Mouse (Mus musculus): ENCODE results near the gene Nfkb2.

Nfkb2 gene

DNA sequence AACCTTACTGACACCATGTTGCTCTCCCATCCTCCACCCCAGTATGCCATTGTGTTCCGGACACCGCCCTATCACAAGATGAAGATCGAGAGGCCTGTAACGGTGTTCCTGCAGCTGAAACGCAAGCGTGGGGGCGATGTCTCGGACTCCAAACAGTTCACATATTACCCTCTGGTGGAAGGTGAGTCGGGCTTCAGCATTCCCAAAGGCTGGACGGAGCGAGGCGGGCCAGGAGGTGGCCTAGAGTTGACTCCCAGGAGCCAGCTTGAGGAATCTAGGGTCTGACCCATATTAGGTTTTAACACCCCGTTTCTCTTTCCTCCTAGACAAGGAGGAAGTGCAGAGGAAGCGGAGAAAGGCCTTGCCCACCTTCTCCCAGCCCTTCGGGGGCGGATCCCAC, 4.2 kb downstream of the Nfkb2 start:
- in situ Hi-C loops (cut with MboI; ENCODE audit: low sequenced_read_pairs) = no loop called here

GRCm38 (mm10) chr19:46308706-46309435, 4.8 kb downstream of the Nfkb2 start:
- in situ Hi-C loops (cut with MboI; ENCODE audit: low sequenced_read_pairs) = no loop called here

- in situ Hi-C loops (cut with MboI; ENCODE audit: low sequenced_read_pairs) = no loop called here
Measured at GRCm38 (mm10) chr19:46309651-46310305, 5.7 kb downstream of the Nfkb2 start.

- in situ Hi-C loops (cut with MboI; ENCODE audit: low sequenced_read_pairs) = no loop called here
Measured at GRCm38 (mm10) chr19:46310312-46310865, 6.3 kb downstream of the Nfkb2 start.

DNA sequence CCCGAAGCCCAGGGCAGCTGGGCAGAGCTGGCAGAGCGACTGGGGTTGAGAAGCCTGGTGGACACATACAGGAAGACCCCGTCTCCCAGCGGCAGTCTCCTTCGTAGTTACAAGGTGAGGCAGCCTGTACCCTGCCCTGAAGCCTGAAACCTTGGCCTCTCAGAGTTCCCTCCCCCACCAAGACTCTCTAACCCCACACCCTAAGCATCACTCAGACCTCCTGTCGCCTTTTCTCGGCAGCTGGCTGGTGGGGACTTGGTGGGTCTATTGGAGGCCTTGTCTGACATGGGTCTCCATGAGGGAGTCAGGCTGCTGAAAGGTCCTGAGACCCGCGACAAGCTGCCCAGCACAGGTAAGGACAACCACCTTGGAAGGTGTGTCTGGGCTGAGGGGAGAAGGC, 7.2 kb downstream of the Nfkb2 start:
- in situ Hi-C loops (cut with MboI; ENCODE audit: low sequenced_read_pairs) = no loop called here

DNA sequence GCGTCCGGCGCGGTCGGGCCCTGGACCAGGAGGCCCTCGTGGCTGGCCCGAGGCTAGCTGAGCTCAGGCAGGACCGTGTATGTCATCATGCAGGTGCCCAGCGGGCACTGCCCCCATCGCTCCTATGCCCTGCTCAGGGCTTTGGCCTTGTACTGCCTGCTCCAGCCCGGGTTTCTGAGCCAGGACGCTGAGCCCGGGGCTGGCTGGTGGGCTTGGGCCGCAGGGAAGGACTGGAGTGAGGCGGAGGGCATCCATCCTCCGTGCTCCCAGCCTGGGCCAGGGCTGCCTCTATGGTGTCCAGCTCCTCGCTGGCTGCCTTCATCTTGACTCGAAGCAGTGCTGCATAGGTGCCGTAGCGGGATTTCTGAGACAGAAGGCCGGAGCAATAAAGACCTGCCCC, 8.4 kb downstream of the Nfkb2 start:
- in situ Hi-C loops (cut with MboI; ENCODE audit: low sequenced_read_pairs) = no loop called here

DNA sequence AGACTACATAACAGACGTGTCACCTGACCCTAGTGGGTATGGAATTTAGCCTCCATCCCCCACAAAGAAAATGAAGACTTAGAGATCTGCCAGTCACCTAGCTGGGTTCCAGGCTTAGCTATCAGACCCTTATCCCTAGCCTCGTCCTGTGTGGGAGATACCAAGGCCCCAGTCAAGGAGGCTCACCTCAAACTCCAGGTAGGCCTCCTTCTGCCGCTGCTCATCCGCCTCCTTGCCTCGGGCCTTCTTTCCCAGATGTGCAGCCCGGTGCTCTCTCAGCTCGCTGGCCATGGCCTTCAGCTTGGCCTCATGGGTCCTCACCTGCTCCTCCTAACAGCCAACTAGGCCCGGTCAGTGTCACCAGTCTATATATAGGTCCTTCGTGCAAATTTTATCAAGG, 9.0 kb downstream of the Nfkb2 start:
- in situ Hi-C loops (cut with MboI; ENCODE audit: low sequenced_read_pairs) = no loop called here

DNA sequence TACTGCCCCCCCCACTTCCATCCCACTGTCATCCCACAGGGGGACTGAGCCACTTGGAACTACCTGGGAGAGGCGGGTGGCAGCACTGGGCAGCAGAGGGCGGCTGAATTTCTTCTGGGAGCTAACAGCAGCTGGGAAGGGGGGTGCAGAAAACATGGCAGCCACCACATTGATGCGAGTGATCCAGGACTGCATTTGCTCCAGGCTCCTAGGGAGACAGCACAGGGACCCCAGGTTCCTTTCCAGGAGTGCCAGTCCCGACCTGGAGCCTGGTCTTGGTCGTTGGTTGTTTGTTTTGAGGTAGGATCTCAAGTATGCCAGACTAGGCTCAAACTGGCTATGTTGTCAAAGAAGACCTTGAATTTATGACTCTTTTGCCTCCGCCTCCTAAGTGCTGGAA, 9.5 kb downstream of the Nfkb2 start:
- in situ Hi-C loops (cut with MboI; ENCODE audit: low sequenced_read_pairs) = no loop called here

DNA sequence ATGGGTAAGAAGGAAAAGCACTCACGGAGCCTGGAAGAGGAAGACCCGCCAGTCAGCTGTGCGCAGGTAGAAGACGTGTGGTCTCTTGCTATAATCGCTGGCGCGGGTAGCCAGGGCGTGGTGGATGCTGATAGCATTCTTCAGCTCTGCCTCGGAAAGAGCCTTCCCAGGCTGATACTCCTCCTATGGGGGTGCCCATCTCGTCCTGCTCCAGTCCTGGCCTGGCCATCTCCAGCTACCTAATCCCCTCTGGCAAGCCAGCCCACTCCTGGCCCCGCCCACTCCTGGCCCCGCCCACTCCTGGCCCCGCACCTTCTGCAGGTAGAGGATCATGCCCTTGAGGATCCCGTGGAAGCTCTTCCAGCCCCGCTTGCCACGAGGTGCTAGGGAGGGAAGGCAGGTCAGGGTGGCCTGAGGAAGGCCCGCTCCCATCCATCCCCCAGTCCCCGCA, 10.1 kb downstream of the Nfkb2 start:
- in situ Hi-C loops (cut with MboI; ENCODE audit: low sequenced_read_pairs) = no loop called here

GRCm38 (mm10) chr19:46314872-46315742, 11.0 kb downstream of the Nfkb2 start:
- in situ Hi-C loops (cut with MboI; ENCODE audit: low sequenced_read_pairs) = no loop called here

DNA sequence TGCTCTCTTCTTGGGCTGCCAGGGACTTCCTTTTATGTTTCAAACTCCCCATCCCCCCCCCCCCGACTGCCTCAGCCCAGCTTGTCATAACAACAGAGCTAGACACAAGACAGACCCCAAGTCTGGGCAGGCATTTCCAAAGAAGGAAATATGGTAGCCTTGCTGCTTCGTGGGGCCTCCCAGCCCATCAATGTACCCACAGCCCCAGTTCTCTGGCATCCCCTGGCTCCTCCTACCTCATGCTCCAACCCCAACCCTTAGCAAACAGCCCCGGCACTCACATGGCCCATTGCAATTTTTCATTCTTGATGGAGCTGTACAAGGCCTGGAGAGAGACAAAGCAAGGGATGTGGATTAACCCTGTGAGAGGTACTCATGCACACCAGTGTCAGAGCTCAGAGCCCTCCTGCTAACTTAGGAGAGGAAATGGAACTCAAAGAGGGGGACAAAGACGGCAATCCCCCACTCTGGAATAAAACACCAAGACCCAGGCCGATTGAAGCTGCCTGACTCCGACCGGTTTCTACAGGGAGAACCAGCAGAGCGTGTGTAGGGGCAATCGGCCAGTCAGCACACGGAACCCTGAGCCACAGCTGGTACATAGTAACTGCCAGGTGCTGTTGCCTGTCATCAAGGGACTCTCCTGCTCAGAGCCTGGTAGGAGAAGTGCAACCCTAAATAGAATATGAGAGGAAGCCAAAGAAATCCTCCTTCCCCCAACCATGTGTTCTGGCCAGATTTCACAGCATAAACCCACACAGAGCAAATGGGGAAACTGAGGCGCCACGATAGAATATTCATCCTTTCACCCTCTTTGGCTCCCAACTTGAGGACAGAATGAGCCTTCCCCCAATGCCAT, 11.9 kb downstream of the Nfkb2 start:
- in situ Hi-C loops (cut with MboI; ENCODE audit: low sequenced_read_pairs) = no loop called here

DNA sequence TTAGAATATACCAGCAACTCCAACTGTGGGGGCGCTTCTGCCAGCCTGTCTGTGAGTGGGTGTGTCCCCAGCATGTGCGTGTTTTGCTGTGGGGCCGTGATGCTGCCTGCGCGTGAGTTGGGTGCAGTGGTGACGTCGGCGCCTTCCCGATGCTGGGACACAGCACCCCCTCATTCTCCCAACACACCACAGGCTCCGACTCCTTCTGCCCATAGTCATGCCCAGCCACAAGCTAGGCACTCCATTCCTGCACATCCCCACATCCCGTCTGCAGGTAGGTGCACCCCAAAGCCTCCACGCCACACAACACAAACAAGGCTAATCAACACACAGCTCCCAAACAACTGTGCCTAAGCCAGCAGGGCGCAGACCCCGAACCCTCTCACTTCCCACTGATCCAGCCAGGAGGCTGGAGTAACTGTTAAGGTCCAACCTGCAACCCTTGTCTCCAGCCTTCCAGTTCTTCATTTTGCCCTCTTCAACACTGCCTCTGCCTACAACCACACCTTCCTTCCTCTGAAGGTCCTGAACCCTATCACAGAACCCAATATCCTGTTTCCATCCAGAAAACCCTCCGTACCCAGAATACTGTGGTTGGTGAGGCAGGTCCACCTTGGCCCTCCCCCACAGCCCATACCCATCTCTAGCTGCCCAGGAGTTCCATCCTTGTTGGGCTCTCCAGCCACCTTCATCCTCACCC, 12.9 kb downstream of the Nfkb2 start:
- in situ Hi-C loops (cut with MboI; ENCODE audit: low sequenced_read_pairs) = no loop called here

DNA sequence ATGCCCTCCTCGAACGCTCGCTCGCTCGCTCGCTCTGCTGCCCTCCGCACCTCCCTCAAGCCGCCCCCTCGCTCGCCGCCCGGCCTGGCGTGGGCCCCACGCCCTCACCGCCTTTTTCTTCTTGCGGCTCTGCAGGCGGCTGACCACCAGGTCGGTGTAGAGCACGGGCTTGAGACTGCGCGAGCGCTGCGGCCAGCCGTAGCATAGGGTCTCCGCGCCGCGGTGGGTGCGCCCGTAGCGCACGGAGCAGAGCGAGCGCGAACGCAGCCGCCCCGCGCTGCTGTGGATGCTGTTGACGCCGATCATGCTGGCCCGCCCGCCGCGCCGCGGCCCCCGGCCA, 13.4 kb downstream of the Nfkb2 start:
- in situ Hi-C loops (cut with MboI; ENCODE audit: low sequenced_read_pairs) = no loop called here

GRCm38 (mm10) chr19:46318031-46318471, 13.9 kb downstream of the Nfkb2 start:
- in situ Hi-C loops (cut with MboI; ENCODE audit: low sequenced_read_pairs) = no loop called here

DNA sequence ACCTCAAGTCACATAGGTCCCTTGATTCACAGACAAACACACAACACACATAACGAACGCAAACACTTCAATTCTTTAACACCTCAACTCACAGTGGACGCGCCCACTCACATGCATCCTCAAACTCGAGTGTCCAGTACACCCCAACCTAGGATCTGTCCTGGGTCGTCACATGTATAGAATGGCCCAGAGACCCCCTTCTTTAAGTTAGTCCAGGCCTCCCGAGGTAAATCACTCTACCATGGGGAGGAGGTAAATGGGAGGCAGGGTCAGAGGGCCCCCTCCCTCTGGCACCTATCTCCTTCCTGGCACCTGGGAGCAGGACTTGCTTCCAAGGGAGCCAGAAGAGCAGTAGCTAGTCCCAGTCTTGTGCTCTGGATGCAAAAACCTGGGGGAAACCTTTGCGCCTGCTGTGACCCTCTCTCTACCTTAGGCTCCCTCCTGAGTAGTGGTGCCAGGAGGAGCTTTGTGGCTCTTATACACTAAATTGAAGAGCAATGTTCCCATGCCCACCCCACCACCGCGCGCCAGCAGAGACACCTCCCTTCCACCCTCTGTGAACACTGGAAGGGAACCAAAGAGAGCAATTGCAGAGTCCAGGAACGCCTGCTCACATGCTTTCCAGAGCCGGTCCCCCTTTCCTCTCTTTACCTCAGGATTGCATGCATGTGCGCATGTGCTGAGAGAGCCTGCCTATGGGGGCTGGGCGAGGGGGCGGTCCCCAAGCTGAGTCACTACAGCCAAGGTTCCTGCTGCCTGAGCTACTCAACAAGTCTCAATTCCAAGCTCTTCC, 14.7 kb downstream of the Nfkb2 start:
- in situ Hi-C loops (cut with MboI; ENCODE audit: low sequenced_read_pairs) = no loop called here

- in situ Hi-C loops (cut with MboI; ENCODE audit: low sequenced_read_pairs) = no loop called here
Measured at GRCm38 (mm10) chr19:46320076-46320785, 16.1 kb downstream of the Nfkb2 start.

DNA sequence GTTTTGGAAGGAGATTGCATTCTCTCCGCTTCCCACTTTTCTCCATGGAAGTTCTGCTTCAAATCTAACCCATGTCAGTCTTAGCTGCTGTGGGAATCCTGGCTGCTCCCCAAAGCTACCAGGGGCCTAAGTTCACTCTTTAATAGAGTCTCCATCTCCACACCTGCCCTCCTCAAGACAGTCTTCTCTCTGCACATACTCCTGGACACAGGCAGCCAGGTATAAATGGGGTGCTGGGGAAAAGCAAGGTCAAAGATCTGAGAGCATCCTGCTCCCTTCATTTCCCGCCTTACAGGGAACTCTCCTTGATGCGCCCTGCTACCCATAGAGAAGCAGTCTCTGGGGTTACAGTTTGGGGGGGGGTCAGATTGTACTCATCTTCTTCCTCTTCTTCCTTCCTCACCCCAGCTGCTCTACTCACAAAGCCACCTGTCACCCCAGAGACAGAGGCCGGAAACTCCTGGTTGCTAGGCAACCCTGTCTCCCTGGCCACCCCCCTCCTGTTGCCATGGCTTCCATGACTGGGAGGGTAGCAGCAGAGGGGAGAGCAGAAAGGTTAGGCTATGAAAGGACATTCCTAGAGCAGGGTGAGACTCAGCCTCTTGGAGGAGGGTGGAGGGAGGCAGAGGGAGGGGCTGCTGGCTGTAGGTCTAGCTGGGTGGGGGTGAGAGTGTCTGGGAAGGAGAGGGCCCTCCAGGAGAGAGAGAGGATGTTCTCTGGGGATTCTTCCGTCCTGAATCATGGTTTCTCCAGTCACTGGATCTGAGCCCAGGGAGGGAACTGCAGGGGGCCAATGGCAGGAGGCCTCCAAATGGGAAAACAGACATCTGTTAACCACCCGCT, 17.2 kb downstream of the Nfkb2 start:
- in situ Hi-C loops (cut with MboI; ENCODE audit: low sequenced_read_pairs) = no loop called here
